Mouse (Mus musculus) hindbrain, embryonic 16.5 days (tissue): Measurements from ENCODE around the gene Adamts12. TPM values are rescaled to one million over a fixed set of nuclear protein-coding genes. Genes with fewer than 3 reads are reported as not detected.

ENCODE experiments used
- ATAC-seq: fragments of 200-750 bp; cut with Nextera tagmentation; 2 replicates; pipeline ENCODE4 v1.8.0; 2017; ENCODE audit warnings: moderate TSS enrichment, moderate library complexity
- H3K27ac ChIP-seq: fragments of 300-500 bp; sonication (generic); 2 replicates; pipeline ENCODE4 v1.5.1; 2014; ENCODE audit warnings: low read depth, mild to moderate bottlenecking, control low read depth, low read length, moderate library complexity
- H3K27me3 ChIP-seq: fragments of 300-500 bp; sonication (generic); replicated peaks from 2 replicates; pipeline ENCODE4 v1.6.1; 2014; ENCODE audit warnings: low read length; ENCODE audit not compliant: control insufficient read depth, insufficient read depth
- H3K36me3 ChIP-seq: fragments of 300-500 bp; sonication (generic); 2 replicates; pipeline ENCODE4 v1.6.1; 2014; ENCODE audit warnings: mild to moderate bottlenecking, low read length, moderate library complexity, mixed read lengths; ENCODE audit not compliant: control insufficient read depth, insufficient read depth
- H3K4me1 ChIP-seq: fragments of 300-500 bp; sonication (generic); 2 replicates; pipeline ENCODE4 v1.6.1; 2014; ENCODE audit warnings: low read depth, low read length; ENCODE audit not compliant: control insufficient read depth, insufficient read depth
- H3K4me2 ChIP-seq: fragments of 300-500 bp; sonication (generic); 2 replicates; pipeline ENCODE4 v1.6.1; 2014; ENCODE audit warnings: mild to moderate bottlenecking, low read length, control low read depth, moderate library complexity
- H3K4me3 ChIP-seq: fragments of 300-500 bp; sonication (generic); 2 replicates; pipeline ENCODE4 v1.5.1; 2014; ENCODE audit warnings: mild to moderate bottlenecking, low read length, control low read depth, moderate library complexity
- H3K9ac ChIP-seq: fragments of 300-500 bp; sonication (generic); 2 replicates; pipeline ENCODE4 v1.6.1; 2014; ENCODE audit warnings: low read depth, mild to moderate bottlenecking, control low read depth, low read length, moderate library complexity
- H3K9me3 ChIP-seq: fragments of 300-500 bp; sonication (generic); 2 replicates; pipeline ENCODE4 v1.6.1; 2014; ENCODE audit warnings: mild to moderate bottlenecking, low read length, moderate library complexity; ENCODE audit not compliant: control insufficient read depth
- WGBS: fragments of 180-500 bp; shearing (Covaris S2); extraction: QIAGEN DNeasy Blood & Tissue Kit; methylation state at CpG from one replicate; pipeline ENCODE4 v1.1.7; 2014; 5-methylcytosine and 5-hydroxymethylcytosine counted together
- polyA plus RNA-seq: library from polyadenylated mRNA; unstranded; fragments of >200 nt; fragmentation: Nextera tagmentation; extraction: Ambion mirVana; gene quantifications from 2 replicates; pipeline ENCODE4 v1.2.1, GENCODE M21; 2015

Adamts12 gene
- 1.6 and 2.3 TPM in 2 replicates for polyA plus RNA-seq

- 3% methylated on average over 25 of the region's 25 CpGs for WGBS
- Histone ChIP-seq H3K4me2 (peak within 1 kb of the TSS; percentile 60), H3K36me3 (no peaks in the 10 kb centered on the region), H3K9ac (peak within 1 kb of the TSS; percentile 42), H3K27ac (peak within 1 kb of the TSS; percentile 73), H3K27me3 (no peaks in the 10 kb centered on the region), H3K4me1 (peaks cover 15% of the 10 kb centered on the region), H3K9me3 (no peaks in the 10 kb centered on the region), H3K4me3 (peak within 1 kb of the TSS; percentile 40)
- ATAC-seq = peak; percentile 92
These were observed at the start of gene Adamts12 for GRCm38 (mm10) chr15:11064558-11065411. Adamts12 (plus strand) TSS chr15:11064790.

GRCm38 (mm10) chr15:11014931-11015330 lies 49.7 kb upstream of the Adamts12 start:
- H3K4me2 ChIP-seq = no peak overlapping the region
- no peak for ATAC-seq
- 47% methylated on average over 2 of the region's 2 CpGs for WGBS
- H3K4me3 ChIP-seq = no peak overlapping the region
- no peaks in the 10 kb centered on the region for H3K4me1 ChIP-seq
- H3K9me3 ChIP-seq = no peaks in the 10 kb centered on the region
- H3K27me3 ChIP-seq = no peaks in the 10 kb centered on the region
- H3K36me3 ChIP-seq = no peaks in the 10 kb centered on the region
- no peak overlapping the region for H3K27ac ChIP-seq
- no peak overlapping the region for H3K9ac ChIP-seq

- Histone ChIP-seq H3K27me3 (no peaks in the 10 kb centered on the region), H3K9ac (no peak overlapping the region), H3K4me3 (no peak overlapping the region), H3K4me2 (no peak overlapping the region), H3K9me3 (no peaks in the 10 kb centered on the region), H3K36me3 (no peaks in the 10 kb centered on the region), H3K4me1 (no peaks in the 10 kb centered on the region), H3K27ac (no peak overlapping the region)
- WGBS = 72% methylated on average over 4 of the region's 4 CpGs
- no peak for ATAC-seq
These were observed 37.6 kb upstream of the Adamts12 start for GRCm38 (mm10) chr15:11026801-11027561.

- H3K9ac ChIP-seq = no peak overlapping the region
- WGBS = 71% methylated on average over 3 of the region's 3 CpGs
- ATAC-seq = no peak
These were observed 34.4 kb upstream of the Adamts12 start for GRCm38 (mm10) chr15:11030188-11030587.

GRCm38 (mm10) chr15:11035947-11036474 lies 28.6 kb upstream of the Adamts12 start:
- Histone ChIP-seq H3K27me3 (peaks cover 33% of the 10 kb centered on the region), H3K27ac (no peak overlapping the region), H3K4me2 (peak overlapping the region; percentile 83), H3K4me3 (peak overlapping the region; percentile 49), H3K9ac (peak overlapping the region; percentile 63), H3K36me3 (no peaks in the 10 kb centered on the region), H3K9me3 (no peaks in the 10 kb centered on the region), H3K4me1 (peaks cover 24% of the 10 kb centered on the region)
- peak; percentile 44 for ATAC-seq
- WGBS = 3% methylated on average over 34 of the region's 34 CpGs

More at GRCm38 (mm10) chr15:11030188-11030587, 34.4 kb upstream of the Adamts12 start:
- Histone ChIP-seq H3K4me3 (no peak overlapping the region), H3K4me2 (no peak overlapping the region), H3K9me3 (no peaks in the 10 kb centered on the region), H3K36me3 (no peaks in the 10 kb centered on the region), H3K27ac (no peak overlapping the region), H3K27me3 (peaks cover 9% of the 10 kb centered on the region), H3K4me1 (no peaks in the 10 kb centered on the region)

GRCm38 (mm10) chr15:11036535-11037375 lies 27.8 kb upstream of the Adamts12 start:
- Histone ChIP-seq H3K4me2 (peak overlapping the region; percentile 83), H3K9ac (peak overlapping the region; percentile 63), H3K9me3 (no peaks in the 10 kb centered on the region), H3K4me1 (peaks cover 24% of the 10 kb centered on the region), H3K27ac (no peak overlapping the region), H3K4me3 (peak overlapping the region; percentile 49), H3K36me3 (no peaks in the 10 kb centered on the region), H3K27me3 (peaks cover 33% of the 10 kb centered on the region)
- peak; percentile 41; the same call in 1 of the 2 replicates for ATAC-seq
- WGBS = 2% methylated on average over 49 of the region's 49 CpGs

- Histone ChIP-seq H3K36me3 (no peaks in the 10 kb centered on the region), H3K9ac (peak overlapping the region; percentile 63), H3K4me1 (peaks cover 24% of the 10 kb centered on the region), H3K27me3 (peaks cover 33% of the 10 kb centered on the region), H3K4me2 (peak overlapping the region; percentile 83), H3K4me3 (peak overlapping the region; percentile 49), H3K27ac (no peak overlapping the region), H3K9me3 (no peaks in the 10 kb centered on the region)
- ATAC-seq = 0 out of 2 replicates have a peak, but pooled peaks have one; percentile 24
- under 1% methylated on average over 8 of the region's 8 CpGs for WGBS
These were observed 27.3 kb upstream of the Adamts12 start for GRCm38 (mm10) chr15:11037376-11037695.

GRCm38 (mm10) chr15:11037711-11038110 lies 26.9 kb upstream of the Adamts12 start, which contains the start of gene Rxfp3:
Rxfp3 (minus strand) TSS chr15:11037991.
- WGBS = 3% methylated on average over 16 of the region's 16 CpGs
- Histone ChIP-seq H3K9ac (peak within 1 kb of the TSS; percentile 63), H3K27ac (no peak within 1 kb of the TSS), H3K27me3 (peaks cover 33% of the 10 kb centered on the region), H3K9me3 (no peaks in the 10 kb centered on the region), H3K36me3 (no peaks in the 10 kb centered on the region), H3K4me1 (peaks cover 24% of the 10 kb centered on the region), H3K4me2 (peak within 1 kb of the TSS; percentile 83), H3K4me3 (peak within 1 kb of the TSS; percentile 49)
- ATAC-seq = no peak
